Mouse (Mus musculus): Measurements from ENCODE around the gene Nectin1. TPM values are rescaled to one million over a fixed set of nuclear protein-coding genes. Genes with fewer than 3 reads are reported as not detected.

Gene Nectin1
- polyA plus RNA-seq, 1 experiment = 0.87 TPM

GRCm38 (mm10) chr9:43761941-43762340 lies 18.2 kb downstream of the Nectin1 start:
- Histone ChIP-seq H3K4me3 (replicated peaks; ENCODE audit: control insufficient read depth, low read depth, low read length) (no peak overlapping the region), H3K27ac (ENCODE audit: control insufficient read depth, insufficient read depth, low read depth, low read length, poor library complexity) (peak overlapping the region; percentile 22), H3K4me1 (ENCODE audit: control insufficient read depth, insufficient read depth, low read length) (no peaks in the 10 kb centered on the region)
- WGBS = 30% methylated on average over 3 of the region's 3 CpGs
- TF ChIP-seq CTCF (IDR thresholded peaks at IDR 0.05; ENCODE audit: control insufficient read depth, insufficient read depth, low read length) (no peak), POLR2A (IDR thresholded peaks at IDR 0.05; ENCODE audit: borderline replicate concordance, control insufficient read depth, low read depth, low read length) (no peak)

GRCm38 (mm10) chr9:43765419-43766179 lies 21.8 kb downstream of the Nectin1 start:
- Histone ChIP-seq H3K4me3 (replicated peaks; ENCODE audit: control insufficient read depth, low read depth, low read length) (no peak overlapping the region), H3K4me1 (ENCODE audit: control insufficient read depth, insufficient read depth, low read length) (no peaks in the 10 kb centered on the region), H3K27ac (ENCODE audit: control insufficient read depth, insufficient read depth, low read depth, low read length, poor library complexity) (no peak overlapping the region)
- 79% methylated on average over 14 of the region's 14 CpGs for WGBS
- TF ChIP-seq POLR2A (IDR thresholded peaks at IDR 0.05; ENCODE audit: borderline replicate concordance, control insufficient read depth, low read depth, low read length) = no peak
- TF ChIP-seq CTCF (IDR thresholded peaks at IDR 0.05; ENCODE audit: control insufficient read depth, insufficient read depth, low read length) = no peak

GRCm38 (mm10) chr9:43768779-43769178 lies 25.0 kb downstream of the Nectin1 start:
- H3K27ac ChIP-seq (ENCODE audit: control insufficient read depth, insufficient read depth, low read depth, low read length, poor library complexity) = no peak overlapping the region
- H3K4me1 ChIP-seq (ENCODE audit: control insufficient read depth, insufficient read depth, low read length) = no peaks in the 10 kb centered on the region
- 70% methylated on average over 4 of the region's 4 CpGs for WGBS
- TF ChIP-seq CTCF (IDR thresholded peaks at IDR 0.05; ENCODE audit: control insufficient read depth, insufficient read depth, low read length) (no peak), POLR2A (IDR thresholded peaks at IDR 0.05; ENCODE audit: borderline replicate concordance, control insufficient read depth, low read depth, low read length) (no peak)
- H3K4me3 ChIP-seq (replicated peaks; ENCODE audit: control insufficient read depth, low read depth, low read length) = no peak overlapping the region

- WGBS = 78% methylated on average over 7 of the region's 7 CpGs
- Histone ChIP-seq H3K4me3 (replicated peaks; ENCODE audit: control insufficient read depth, low read depth, low read length) (no peak overlapping the region), H3K4me1 (ENCODE audit: control insufficient read depth, insufficient read depth, low read length) (no peaks in the 10 kb centered on the region), H3K27ac (ENCODE audit: control insufficient read depth, insufficient read depth, low read depth, low read length, poor library complexity) (no peak overlapping the region)
- TF ChIP-seq CTCF (IDR thresholded peaks at IDR 0.05; ENCODE audit: control insufficient read depth, insufficient read depth, low read length) (no peak), POLR2A (IDR thresholded peaks at IDR 0.05; ENCODE audit: borderline replicate concordance, control insufficient read depth, low read depth, low read length) (no peak)
Measured at GRCm38 (mm10) chr9:43769228-43769627, 25.4 kb downstream of the Nectin1 start.

- no peak overlapping the region for H3K4me3 ChIP-seq (replicated peaks; ENCODE audit: control insufficient read depth, low read depth, low read length)
- no peak for TF ChIP-seq CTCF (IDR thresholded peaks at IDR 0.05; ENCODE audit: control insufficient read depth, insufficient read depth, low read length)
- TF ChIP-seq POLR2A (IDR thresholded peaks at IDR 0.05; ENCODE audit: borderline replicate concordance, control insufficient read depth, low read depth, low read length) = no peak
- 72% methylated on average over 4 of the region's 4 CpGs for WGBS
Measured at GRCm38 (mm10) chr9:43769940-43770339, 26.2 kb downstream of the Nectin1 start.

GRCm38 (mm10) chr9:43771041-43771440 lies 27.3 kb downstream of the Nectin1 start:
- Histone ChIP-seq H3K4me1 (ENCODE audit: control insufficient read depth, insufficient read depth, low read length) (no peaks in the 10 kb centered on the region), H3K27ac (ENCODE audit: control insufficient read depth, insufficient read depth, low read depth, low read length, poor library complexity) (no peak overlapping the region), H3K4me3 (replicated peaks; ENCODE audit: control insufficient read depth, low read depth, low read length) (no peak overlapping the region)
- 68% methylated on average over 1 of the region's 1 CpGs for WGBS
- no peak for TF ChIP-seq POLR2A (IDR thresholded peaks at IDR 0.05; ENCODE audit: borderline replicate concordance, control insufficient read depth, low read depth, low read length)

More at GRCm38 (mm10) chr9:43769940-43770339, 26.2 kb downstream of the Nectin1 start:
- H3K4me1 ChIP-seq (ENCODE audit: control insufficient read depth, insufficient read depth, low read length) = no peaks in the 10 kb centered on the region
- no peak overlapping the region for H3K27ac ChIP-seq (ENCODE audit: control insufficient read depth, insufficient read depth, low read depth, low read length, poor library complexity)

- TF ChIP-seq POLR2A (IDR thresholded peaks at IDR 0.05; ENCODE audit: borderline replicate concordance, control insufficient read depth, low read depth, low read length) (no peak), CTCF (IDR thresholded peaks at IDR 0.05; ENCODE audit: control insufficient read depth, insufficient read depth, low read length) (no peak)
- WGBS = 59% methylated on average over 6 of the region's 6 CpGs
Measured at GRCm38 (mm10) chr9:43772460-43772859, 28.7 kb downstream of the Nectin1 start.

GRCm38 (mm10) chr9:43773521-43773920 lies 29.7 kb downstream of the Nectin1 start:
- Histone ChIP-seq H3K27ac (ENCODE audit: control insufficient read depth, insufficient read depth, low read depth, low read length, poor library complexity) (no peak overlapping the region), H3K4me1 (ENCODE audit: control insufficient read depth, insufficient read depth, low read length) (no peaks in the 10 kb centered on the region), H3K4me3 (replicated peaks; ENCODE audit: control insufficient read depth, low read depth, low read length) (no peak overlapping the region)
- TF ChIP-seq CTCF (IDR thresholded peaks at IDR 0.05; ENCODE audit: control insufficient read depth, insufficient read depth, low read length) (no peak), POLR2A (IDR thresholded peaks at IDR 0.05; ENCODE audit: borderline replicate concordance, control insufficient read depth, low read depth, low read length) (no peak)
- 83% methylated on average over 2 of the region's 2 CpGs for WGBS

More at GRCm38 (mm10) chr9:43772460-43772859, 28.7 kb downstream of the Nectin1 start:
- H3K4me3 ChIP-seq (replicated peaks; ENCODE audit: control insufficient read depth, low read depth, low read length) = no peak overlapping the region
- no peaks in the 10 kb centered on the region for H3K4me1 ChIP-seq (ENCODE audit: control insufficient read depth, insufficient read depth, low read length)
- H3K27ac ChIP-seq (ENCODE audit: control insufficient read depth, insufficient read depth, low read depth, low read length, poor library complexity) = no peak overlapping the region; the same call in 1 of the 2 replicates

All from bone marrow, adult 2 months (tissue).